Mouse (Mus musculus): ENCODE results near the gene Bcat2.

The Bcat2 gene

GRCm38 (mm10) chr7:45587631-45588592, 18.0 kb downstream of the Bcat2 start:
- DNase-seq (ENCODE audit: low spot score in 2 of 2): no peak

GRCm38 (mm10) chr7:45589173-45589572, 19.2 kb downstream of the Bcat2 start:
- DNase-seq (ENCODE audit: low spot score in 2 of 2): peak; percentile 78 to 90

GRCm38 (mm10) chr7:45589898-45590297, 19.9 kb downstream of the Bcat2 start:
- DNase-seq (ENCODE audit: low spot score in 2 of 2): no peak

- DNase-seq (ENCODE audit: low spot score in 2 of 2): no peak
Observed at GRCm38 (mm10) chr7:45590874-45591273, 20.9 kb downstream of the Bcat2 start.

- DNase-seq (ENCODE audit: low spot score in 2 of 2): no peak
Observed at GRCm38 (mm10) chr7:45591880-45592279, 21.9 kb downstream of the Bcat2 start.

- DNase-seq (ENCODE audit: low spot score in 2 of 2): peak; percentile 45 to 69
Observed at GRCm38 (mm10) chr7:45593118-45593815, 23.3 kb downstream of the Bcat2 start.

- no peak for DNase-seq (ENCODE audit: low spot score in 2 of 2)
Observed at GRCm38 (mm10) chr7:45595176-45595575, 25.2 kb downstream of the Bcat2 start.

- no peak for DNase-seq (ENCODE audit: low spot score in 2 of 2)
Observed at GRCm38 (mm10) chr7:45596107-45596506, 26.2 kb downstream of the Bcat2 start.

GRCm38 (mm10) chr7:45597013-45597412, 27.1 kb downstream of the Bcat2 start:
- DNase-seq (ENCODE audit: low spot score in 2 of 2): no peak

- DNase-seq (ENCODE audit: low spot score in 2 of 2): no peak
Observed at GRCm38 (mm10) chr7:45597527-45597926, 27.6 kb downstream of the Bcat2 start.

GRCm38 (mm10) chr7:45598960-45599879, 29.3 kb downstream of the Bcat2 start:
- no peak for DNase-seq (ENCODE audit: low spot score in 2 of 2)

GRCm38 (mm10) chr7:45605704-45606289, 35.8 kb downstream of the Bcat2 start:
- no peak for DNase-seq (ENCODE audit: low spot score in 2 of 2)

- DNase-seq (ENCODE audit: low spot score in 2 of 2): no peak
Observed at GRCm38 (mm10) chr7:45609511-45609910, 39.6 kb downstream of the Bcat2 start.

GRCm38 (mm10) chr7:45616277-45616676, 46.3 kb downstream of the Bcat2 start:
- no peak for DNase-seq (ENCODE audit: low spot score in 2 of 2)

- no peak for DNase-seq (ENCODE audit: low spot score in 2 of 2)
Observed at GRCm38 (mm10) chr7:45617042-45617695, 47.2 kb downstream of the Bcat2 start, which contains the start of gene Fut1. Gene Fut1, plus strand, starts transcription at chr7:45617289.

GRCm38 (mm10) chr7:45618316-45618715, 48.4 kb downstream of the Bcat2 start:
- no peak for DNase-seq (ENCODE audit: low spot score in 2 of 2)

- DNase-seq (ENCODE audit: low spot score in 2 of 2): no peak
Observed at GRCm38 (mm10) chr7:45619592-45619991, 49.6 kb downstream of the Bcat2 start.

GRCm38 (mm10) chr7:45621443-45621842, 51.5 kb downstream of the Bcat2 start, which contains the start of gene Izumo1:
Gene Izumo1, plus strand, starts transcription at chr7:45621811.
- no peak for DNase-seq (ENCODE audit: low spot score in 2 of 2)

GRCm38 (mm10) chr7:45623507-45623906, 53.6 kb downstream of the Bcat2 start:
- no peak for DNase-seq (ENCODE audit: low spot score in 2 of 2)

- DNase-seq (ENCODE audit: low spot score in 2 of 2): no peak
Observed at GRCm38 (mm10) chr7:45624718-45625117, 54.8 kb downstream of the Bcat2 start.

GRCm38 (mm10) chr7:45625481-45625880, 55.5 kb downstream of the Bcat2 start:
- no peak for DNase-seq (ENCODE audit: low spot score in 2 of 2)
